Mouse (Mus musculus): ENCODE measurements around the gene Eya2.

DNA sequence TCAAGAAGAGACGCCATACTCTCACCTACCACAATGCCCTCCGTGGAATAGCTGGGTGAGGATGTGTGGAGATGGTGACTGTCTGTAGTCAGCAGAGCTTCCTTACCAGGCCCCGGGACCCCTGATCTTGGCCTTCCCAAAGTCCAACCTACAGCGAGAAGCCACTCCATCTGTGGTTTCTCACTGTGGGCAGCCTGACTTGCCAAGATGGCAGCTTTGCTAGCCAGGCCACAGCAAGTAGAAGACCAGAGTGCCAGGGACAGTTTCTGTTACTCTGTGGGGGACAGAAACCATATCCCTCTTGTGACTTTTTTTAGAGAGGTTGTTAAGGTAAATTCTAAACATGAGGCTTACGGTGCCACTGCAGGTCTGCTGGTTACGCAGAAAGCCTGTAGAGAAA is 99.9 kb downstream of the Eya2 start:
- TF ChIP-seq CTCF (IDR thresholded peaks at IDR 0.05; ENCODE audit: low read depth, low read length) = no peak
- no peak for TF ChIP-seq TAL1 (conservative IDR thresholded peaks at IDR 0.05; ENCODE audit: low read depth, low read length)

Data from G1E (cell line).